Mouse (Mus musculus) liver, adult 2 months (tissue): ENCODE measurements around the gene Ccdc169.

Source experiments
- CTCF ChIP-seq: fragments of 200-500 bp; IDR thresholded peaks from 2 replicates; pipeline ENCODE4 v1.5.1; 2011; ENCODE audit warnings: low read depth, low read length, control low read depth
- POLR2A ChIP-seq: fragments of 200-500 bp; IDR thresholded peaks from 2 replicates; pipeline ENCODE4 v1.6.1; 2011; ENCODE audit warnings: low read length, control low read depth; ENCODE audit not compliant: insufficient read depth; ENCODE audit errors: extremely low read depth

GRCm38 (mm10) chr3:55154163-55154562 lies 17.0 kb downstream of the Ccdc169 start:
- TF ChIP-seq CTCF = no peak
- no peak for TF ChIP-seq POLR2A
